Mouse (Mus musculus): Measurements from ENCODE around the gene Raly.

GRCm38 (mm10) chr2:154893548-154893947 is 102.7 kb downstream of the Raly start:
- TF ChIP-seq CTCF (IDR thresholded peaks at IDR 0.05; ENCODE audit: low read depth) = no peak
- TF ChIP-seq EP300 (IDR thresholded peaks at IDR 0.05; ENCODE audit: low read depth) = no peak
